Mouse (Mus musculus) layer of hippocampus, adult 9-11 months (tissue): Measurements from ENCODE around the gene Olfr837.
"Not testable (repeated sequence)": the region's sequence is repeated elsewhere in the genome, so short reads cannot be mapped to it uniquely, and the experiment has no call there.

Source experiments
- DNase-seq: peaks from one replicate; pipeline ENCODE4 v3.0.0; 2022

The Olfr837 gene

DNA sequence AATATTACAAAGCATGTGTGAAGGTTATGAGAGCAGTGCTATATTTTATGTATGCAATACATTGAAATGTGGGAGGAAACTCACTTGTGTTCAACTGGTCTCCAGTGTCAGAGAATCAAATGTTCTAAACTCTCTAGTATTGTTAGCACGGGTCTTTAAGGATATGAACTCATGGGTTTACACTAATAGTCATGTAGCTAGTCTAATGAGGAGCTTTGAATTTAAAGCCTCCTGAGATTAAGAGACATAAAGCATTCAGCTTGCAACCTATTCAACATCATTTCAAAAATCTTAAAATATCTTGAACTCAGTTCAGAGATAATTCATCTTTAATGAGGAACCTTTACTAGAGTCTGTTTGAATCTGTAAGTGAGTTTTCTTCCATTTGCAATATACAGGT, at the start of gene Olfr837:
Gene Olfr837 (plus strand): TSS at position 301 of the 400 bp plus-strand sequence.
- DNase-seq = no peak

GRCm38 (mm10) chr9:19092889-19093753, 43.0 kb upstream of the Olfr837 start:
- DNase-seq = not testable (repeated sequence)

DNA sequence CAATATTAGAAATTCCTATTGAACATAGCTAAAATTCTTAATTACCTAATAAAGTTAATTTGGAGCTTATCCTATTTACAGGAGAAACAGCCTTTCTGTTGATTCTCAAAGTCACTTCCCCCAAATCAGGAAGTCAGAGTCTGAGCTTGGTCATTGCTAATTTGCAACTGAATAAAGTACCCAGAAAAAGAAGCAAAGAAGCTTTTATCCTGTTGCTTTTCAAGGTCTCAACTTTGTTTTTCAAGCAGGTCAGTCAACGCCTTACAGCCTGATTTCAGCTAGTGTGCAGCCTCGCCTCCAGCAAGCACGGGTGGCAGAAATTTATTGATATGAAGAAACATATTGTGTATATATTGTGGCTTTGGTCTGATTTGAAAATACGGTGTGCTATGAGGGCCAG, 38.8 kb upstream of the Olfr837 start:
- DNase-seq = no peak

DNA sequence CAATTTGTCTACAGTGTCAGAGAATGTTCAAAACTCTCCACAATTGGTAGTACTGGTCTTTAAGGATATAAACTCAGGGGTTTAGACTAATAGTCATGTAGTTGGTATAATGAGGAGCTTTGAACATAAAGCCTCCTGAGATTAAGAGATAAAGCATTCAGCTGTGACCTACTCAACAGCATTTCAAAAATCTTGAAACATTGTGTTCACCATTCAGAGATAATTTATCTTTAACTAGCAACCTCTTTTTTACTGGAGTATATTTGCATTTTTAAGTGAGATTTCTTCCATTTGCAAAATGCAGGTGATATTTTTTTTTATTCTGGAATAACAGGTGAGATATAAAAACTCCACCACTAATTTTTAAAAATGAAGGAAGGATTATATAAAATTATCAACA, 16.0 kb upstream of the Olfr837 start, which contains the start of gene Olfr836:
Gene Olfr836 (plus strand): TSS at position 301 of the 400 bp plus-strand sequence.
- no peak for DNase-seq

DNA sequence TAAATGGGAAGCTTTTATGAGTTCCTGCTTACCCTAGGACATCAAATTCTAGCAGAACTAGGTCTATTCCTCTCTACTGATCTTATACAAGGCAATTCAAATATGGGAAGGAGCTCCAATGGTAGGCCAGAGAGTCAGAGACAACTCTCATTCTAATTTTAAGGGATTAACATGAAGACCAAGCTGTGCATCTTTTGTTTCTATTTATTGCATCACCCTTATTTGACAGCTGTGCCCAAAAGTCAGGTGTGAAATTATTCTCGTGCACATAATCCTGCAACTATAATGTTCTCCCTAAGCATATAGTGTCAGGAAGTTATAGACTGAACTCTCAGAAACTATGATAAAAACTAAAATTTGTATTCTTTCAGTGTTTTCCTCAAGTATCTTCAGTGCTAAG, 41.1 kb downstream of the Olfr837 start, which contains the start of gene Olfr839-ps1:
Gene Olfr839-ps1 (minus strand): TSS at position 101 of the 400 bp plus-strand sequence.
- DNase-seq = no peak
